Mouse (Mus musculus): ENCODE measurements at regions not wholly inside any gene's neighbourhood (a gene's known extent, or its start where the extent isn't known, plus 50 kb on each side); places are given as distances from the start of the nearest gene placed in this dataset.

GRCm38 (mm10) chr3:143594676-143595075, 610.3 kb downstream of the Lmo4 start:
- ATAC-seq (replicated peaks; ENCODE audit: low FRiP score): no peak
- 0 out of 2 replicates have a peak, but pooled peaks cover 9% of the 10 kb centered on the region for H3K4me1 ChIP-seq

GRCm38 (mm10) chr3:143586653-143587052, 618.4 kb downstream of the Lmo4 start:
- Histone ChIP-seq H3K9ac (no peak overlapping the region), H3K36me3 (no peaks in the 10 kb centered on the region), H3K4me1 (no peaks in the 10 kb centered on the region), H3K4me3 (replicated peaks) (no peak overlapping the region), H3K27ac (no peak overlapping the region), H3K27me3 (no peaks in the 10 kb centered on the region), H3K9me3 (replicated peaks) (no peaks in the 10 kb centered on the region), H3K4me2 (no peak overlapping the region)
- 84% methylated on average over 5 of the region's 5 CpGs for WGBS
- no peak for ATAC-seq (replicated peaks; ENCODE audit: low FRiP score)

More at GRCm38 (mm10) chr3:143594676-143595075, 610.3 kb downstream of the Lmo4 start:
- Histone ChIP-seq H3K27me3 (0 out of 2 replicates have a peak, but pooled peaks cover 3% of the 10 kb centered on the region), H3K9me3 (replicated peaks) (no peaks in the 10 kb centered on the region), H3K36me3 (no peaks in the 10 kb centered on the region), H3K4me3 (replicated peaks) (no peak overlapping the region), H3K9ac (no peak overlapping the region), H3K4me2 (no peak overlapping the region), H3K27ac (no peak overlapping the region)
- WGBS: 42% methylated on average over 7 of the region's 7 CpGs

- no peak overlapping the region for H3K4me2 ChIP-seq
- no peak overlapping the region for H3K27ac ChIP-seq
- H3K4me1 ChIP-seq: no peaks in the 10 kb centered on the region
- WGBS: 80% methylated on average over 6 of the region's 6 CpGs
- no peaks in the 10 kb centered on the region for H3K9me3 ChIP-seq (replicated peaks)
- H3K36me3 ChIP-seq: no peaks in the 10 kb centered on the region
- H3K9ac ChIP-seq: no peak overlapping the region
- H3K27me3 ChIP-seq: no peaks in the 10 kb centered on the region
- ATAC-seq (replicated peaks; ENCODE audit: low FRiP score): no peak
- H3K4me3 ChIP-seq (replicated peaks): no peak overlapping the region
Observed at GRCm38 (mm10) chr3:143584692-143585603, 620.1 kb downstream of the Lmo4 start.

GRCm38 (mm10) chr3:143576338-143577007, 628.5 kb downstream of the Lmo4 start:
- ATAC-seq (replicated peaks; ENCODE audit: low FRiP score): 0 out of 2 replicates have a peak, but pooled peaks have one; percentile 43
- Histone ChIP-seq H3K36me3 (no peaks in the 10 kb centered on the region), H3K27ac (no peak overlapping the region), H3K9ac (no peak overlapping the region), H3K4me2 (no peak overlapping the region), H3K4me3 (replicated peaks) (no peak overlapping the region), H3K4me1 (0 out of 2 replicates have a peak, but pooled peaks cover 3% of the 10 kb centered on the region), H3K9me3 (replicated peaks) (no peaks in the 10 kb centered on the region), H3K27me3 (no peaks in the 10 kb centered on the region)
- WGBS: 38% methylated on average over 7 of the region's 7 CpGs

GRCm38 (mm10) chr3:143575737-143576136, 629.3 kb downstream of the Lmo4 start:
- H3K27ac ChIP-seq: no peak overlapping the region
- WGBS: 82% methylated on average over 8 of the region's 8 CpGs
- no peaks in the 10 kb centered on the region for H3K9me3 ChIP-seq (replicated peaks)
- H3K4me1 ChIP-seq: 0 out of 2 replicates have a peak, but pooled peaks cover 3% of the 10 kb centered on the region
- H3K9ac ChIP-seq: no peak overlapping the region
- no peak overlapping the region for H3K4me2 ChIP-seq
- H3K36me3 ChIP-seq: no peaks in the 10 kb centered on the region
- no peak overlapping the region for H3K4me3 ChIP-seq (replicated peaks)
- no peak for ATAC-seq (replicated peaks; ENCODE audit: low FRiP score)
- H3K27me3 ChIP-seq: no peaks in the 10 kb centered on the region

- peaks cover 9% of the 10 kb centered on the region; the same call in 1 of the 2 replicates for H3K4me1 ChIP-seq
- no peak overlapping the region for H3K4me2 ChIP-seq
- no peak overlapping the region for H3K4me3 ChIP-seq (replicated peaks)
- no peaks in the 10 kb centered on the region for H3K27me3 ChIP-seq
- WGBS: 46% methylated on average over 10 of the region's 10 CpGs
- H3K27ac ChIP-seq: no peak overlapping the region
- no peak overlapping the region for H3K9ac ChIP-seq
- no peak for ATAC-seq (replicated peaks; ENCODE audit: low FRiP score)
- no peaks in the 10 kb centered on the region for H3K9me3 ChIP-seq (replicated peaks)
- no peaks in the 10 kb centered on the region for H3K36me3 ChIP-seq
Observed at GRCm38 (mm10) chr3:143574035-143574864, 630.8 kb downstream of the Lmo4 start.

- H3K27me3 ChIP-seq: no peaks in the 10 kb centered on the region
Observed at GRCm38 (mm10) chr3:143569930-143570329, 635.1 kb downstream of the Lmo4 start.

GRCm38 (mm10) chr3:143565067-143565466, 640.0 kb downstream of the Lmo4 start:
- H3K27ac ChIP-seq: no peak overlapping the region
- no peaks in the 10 kb centered on the region for H3K36me3 ChIP-seq
- no peak overlapping the region for H3K9ac ChIP-seq
- ATAC-seq (replicated peaks; ENCODE audit: low FRiP score): no peak
- no peaks in the 10 kb centered on the region for H3K9me3 ChIP-seq (replicated peaks)
- H3K27me3 ChIP-seq: no peaks in the 10 kb centered on the region
- whole genome bisulfite sequencing: 93% methylated on average over 4 of the region's 4 CpGs
- no peak overlapping the region for H3K4me3 ChIP-seq (replicated peaks)
- peaks cover 7% of the 10 kb centered on the region; the same call in 1 of the 2 replicates for H3K4me1 ChIP-seq
- no peak overlapping the region for H3K4me2 ChIP-seq

More at GRCm38 (mm10) chr3:143569930-143570329, 635.1 kb downstream of the Lmo4 start:
- H3K9me3 ChIP-seq (replicated peaks): no peaks in the 10 kb centered on the region
- peaks cover 9% of the 10 kb centered on the region; the same call in 1 of the 2 replicates for H3K4me1 ChIP-seq
- no peak overlapping the region for H3K4me2 ChIP-seq
- H3K4me3 ChIP-seq (replicated peaks): no peak overlapping the region
- ATAC-seq (replicated peaks; ENCODE audit: low FRiP score): no peak
- no peak overlapping the region for H3K27ac ChIP-seq
- no peaks in the 10 kb centered on the region for H3K36me3 ChIP-seq
- 32% methylated on average over 6 of the region's 6 CpGs for WGBS
- no peak overlapping the region for H3K9ac ChIP-seq

GRCm38 (mm10) chr3:143542811-143543210, 661.0 kb upstream of the Pkn2 start:
- 51% methylated on average over 3 of the region's 3 CpGs for WGBS
- no peak overlapping the region for H3K4me3 ChIP-seq (replicated peaks)
- no peak for ATAC-seq (replicated peaks; ENCODE audit: low FRiP score)
- H3K27me3 ChIP-seq: no peaks in the 10 kb centered on the region
- H3K9ac ChIP-seq: no peak overlapping the region
- H3K27ac ChIP-seq: no peak overlapping the region
- H3K9me3 ChIP-seq (replicated peaks): no peaks in the 10 kb centered on the region; the same call in 1 of the 2 replicates
- no peaks in the 10 kb centered on the region for H3K4me1 ChIP-seq
- H3K4me2 ChIP-seq: no peak overlapping the region
- no peaks in the 10 kb centered on the region for H3K36me3 ChIP-seq

GRCm38 (mm10) chr3:143527982-143528381, 646.2 kb upstream of the Pkn2 start:
- 54% methylated on average over 4 of the region's 4 CpGs for WGBS
- ATAC-seq (replicated peaks; ENCODE audit: low FRiP score): no peak

GRCm38 (mm10) chr3:143527274-143527673, 645.5 kb upstream of the Pkn2 start:
- no peak overlapping the region for H3K27ac ChIP-seq
- H3K4me3 ChIP-seq (replicated peaks): no peak overlapping the region
- no peaks in the 10 kb centered on the region for H3K4me1 ChIP-seq
- no peak overlapping the region for H3K4me2 ChIP-seq
- no peaks in the 10 kb centered on the region for H3K27me3 ChIP-seq
- ATAC-seq (replicated peaks; ENCODE audit: low FRiP score): no peak
- no peaks in the 10 kb centered on the region for H3K9me3 ChIP-seq (replicated peaks)
- no peak overlapping the region for H3K9ac ChIP-seq
- H3K36me3 ChIP-seq: no peaks in the 10 kb centered on the region

More at GRCm38 (mm10) chr3:143527982-143528381, 646.2 kb upstream of the Pkn2 start:
- Histone ChIP-seq H3K4me3 (replicated peaks) (no peak overlapping the region), H3K27ac (no peak overlapping the region), H3K4me2 (no peak overlapping the region), H3K9me3 (replicated peaks) (no peaks in the 10 kb centered on the region), H3K4me1 (no peaks in the 10 kb centered on the region), H3K27me3 (no peaks in the 10 kb centered on the region), H3K36me3 (no peaks in the 10 kb centered on the region), H3K9ac (no peak overlapping the region)
